Mouse (Mus musculus): ENCODE data around the gene Olfml1. TPM values are rescaled to one million over a fixed set of nuclear protein-coding genes. Genes with fewer than 3 reads are reported as not detected.

The Olfml1 gene
- polyA plus RNA-seq, 1 experiment from 2014 or later: 32.1 TPM

- Histone ChIP-seq H3K9me3 (no peaks in the 10 kb centered on the region), H3K9ac (replicated peaks) (no peak overlapping the region), H3K27me3 (no peaks in the 10 kb centered on the region), H3K36me3 (no peaks in the 10 kb centered on the region), H3K4me1 (replicated peaks) (peaks cover 6% of the 10 kb centered on the region), H3K27ac (no peak overlapping the region), H3K4me3 (replicated peaks) (no peak overlapping the region), H3K4me2 (no peak overlapping the region)
- ATAC-seq (ENCODE audit: insufficient number of reproducible peaks, insufficient read depth, low FRiP score, low TSS enrichment, low read depth): peak; percentile 30; the same call in 1 of the 2 replicates
- 48% methylated on average over 1 of the region's 1 CpGs for WGBS
Observed at GRCm38 (mm10) chr7:107553461-107553860, 13.8 kb upstream of the Olfml1 start.

- 84% methylated on average over 3 of the region's 3 CpGs for WGBS
- Histone ChIP-seq H3K9me3 (no peaks in the 10 kb centered on the region), H3K27ac (no peak overlapping the region), H3K27me3 (no peaks in the 10 kb centered on the region), H3K4me1 (replicated peaks) (peaks cover 6% of the 10 kb centered on the region), H3K4me3 (replicated peaks) (no peak overlapping the region), H3K36me3 (no peaks in the 10 kb centered on the region), H3K9ac (replicated peaks) (no peak overlapping the region), H3K4me2 (no peak overlapping the region)
- no peak for ATAC-seq (ENCODE audit: insufficient number of reproducible peaks, insufficient read depth, low FRiP score, low TSS enrichment, low read depth)
Observed at GRCm38 (mm10) chr7:107555906-107556305, 11.3 kb upstream of the Olfml1 start.

GRCm38 (mm10) chr7:107560675-107561074, 6.6 kb upstream of the Olfml1 start:
- Histone ChIP-seq H3K27ac (no peak overlapping the region), H3K36me3 (no peaks in the 10 kb centered on the region), H3K4me2 (no peak overlapping the region), H3K4me1 (replicated peaks) (no peaks in the 10 kb centered on the region), H3K9me3 (0 out of 2 replicates have a peak, but pooled peaks cover 2% of the 10 kb centered on the region), H3K27me3 (no peaks in the 10 kb centered on the region), H3K9ac (replicated peaks) (no peak overlapping the region), H3K4me3 (replicated peaks) (no peak overlapping the region)
- no peak for ATAC-seq (ENCODE audit: insufficient number of reproducible peaks, insufficient read depth, low FRiP score, low TSS enrichment, low read depth)
- WGBS: 84% methylated on average over 2 of the region's 2 CpGs

- no peak overlapping the region for H3K9ac ChIP-seq (replicated peaks)
- no peak overlapping the region for H3K27ac ChIP-seq
- H3K4me2 ChIP-seq: no peak overlapping the region
- peaks cover 7% of the 10 kb centered on the region for H3K4me1 ChIP-seq (replicated peaks)
- H3K9me3 ChIP-seq: 0 out of 2 replicates have a peak, but pooled peaks cover 3% of the 10 kb centered on the region
- ATAC-seq (ENCODE audit: insufficient number of reproducible peaks, insufficient read depth, low FRiP score, low TSS enrichment, low read depth): no peak
- no peaks in the 10 kb centered on the region for H3K36me3 ChIP-seq
- WGBS: 80% methylated on average over 3 of the region's 3 CpGs
- H3K4me3 ChIP-seq (replicated peaks): no peak overlapping the region
- H3K27me3 ChIP-seq: no peaks in the 10 kb centered on the region
Observed at GRCm38 (mm10) chr7:107561584-107561983, 5.7 kb upstream of the Olfml1 start.

GRCm38 (mm10) chr7:107563727-107564126, 3.5 kb upstream of the Olfml1 start:
- ATAC-seq (ENCODE audit: insufficient number of reproducible peaks, insufficient read depth, low FRiP score, low TSS enrichment, low read depth): no peak
- Histone ChIP-seq H3K9me3 (0 out of 2 replicates have a peak, but pooled peaks cover 3% of the 10 kb centered on the region), H3K36me3 (no peaks in the 10 kb centered on the region), H3K9ac (replicated peaks) (no peak overlapping the region), H3K4me1 (replicated peaks) (peaks cover 11% of the 10 kb centered on the region), H3K4me3 (replicated peaks) (no peak overlapping the region), H3K27me3 (no peaks in the 10 kb centered on the region), H3K4me2 (no peak overlapping the region), H3K27ac (no peak overlapping the region)
- 36% methylated on average over 2 of the region's 2 CpGs for WGBS

- Histone ChIP-seq H3K9me3 (peaks cover 13% of the 10 kb centered on the region; the same call in 1 of the 2 replicates), H3K36me3 (peaks cover 22% of the 10 kb centered on the region), H3K4me1 (replicated peaks) (peaks cover 19% of the 10 kb centered on the region), H3K4me3 (replicated peaks) (peak overlapping the region; percentile 51), H3K9ac (replicated peaks) (peak overlapping the region; percentile 56), H3K27ac (peak overlapping the region; percentile 97), H3K27me3 (no peaks in the 10 kb centered on the region), H3K4me2 (peak overlapping the region; percentile 68)
- 33% methylated on average over 5 of the region's 5 CpGs for WGBS
- peak; percentile 44 for ATAC-seq (ENCODE audit: insufficient number of reproducible peaks, insufficient read depth, low FRiP score, low TSS enrichment, low read depth)
Observed at GRCm38 (mm10) chr7:107567674-107568073, 428 bp downstream of the Olfml1 start.

GRCm38 (mm10) chr7:107568971-107569370, 1.7 kb downstream of the Olfml1 start:
- WGBS: 58% methylated on average over 4 of the region's 4 CpGs
- no peak for ATAC-seq (ENCODE audit: insufficient number of reproducible peaks, insufficient read depth, low FRiP score, low TSS enrichment, low read depth)
- peaks cover 19% of the 10 kb centered on the region for H3K4me1 ChIP-seq (replicated peaks)
- H3K4me2 ChIP-seq: peak overlapping the region; percentile 68
- peaks cover 31% of the 10 kb centered on the region for H3K36me3 ChIP-seq
- H3K9me3 ChIP-seq: peaks cover 13% of the 10 kb centered on the region; the same call in 1 of the 2 replicates
- peak overlapping the region; percentile 50 for H3K9ac ChIP-seq (replicated peaks)
- H3K27ac ChIP-seq: no peak overlapping the region
- H3K4me3 ChIP-seq (replicated peaks): peak overlapping the region; percentile 33
- no peaks in the 10 kb centered on the region for H3K27me3 ChIP-seq

GRCm38 (mm10) chr7:107573856-107574255, 6.6 kb downstream of the Olfml1 start:
- no peak overlapping the region for H3K4me2 ChIP-seq
- ATAC-seq (ENCODE audit: insufficient number of reproducible peaks, insufficient read depth, low FRiP score, low TSS enrichment, low read depth): no peak
- no peaks in the 10 kb centered on the region for H3K27me3 ChIP-seq
- WGBS: 68% methylated on average over 2 of the region's 2 CpGs
- H3K4me3 ChIP-seq (replicated peaks): no peak overlapping the region
- H3K9ac ChIP-seq (replicated peaks): no peak overlapping the region
- no peak overlapping the region for H3K27ac ChIP-seq
- H3K36me3 ChIP-seq: peaks cover 67% of the 10 kb centered on the region
- H3K4me1 ChIP-seq (replicated peaks): peaks cover 7% of the 10 kb centered on the region
- H3K9me3 ChIP-seq: peaks cover 9% of the 10 kb centered on the region; the same call in 1 of the 2 replicates

GRCm38 (mm10) chr7:107574276-107574675, 7.0 kb downstream of the Olfml1 start:
- Histone ChIP-seq H3K27ac (no peak overlapping the region), H3K4me1 (replicated peaks) (peaks cover 3% of the 10 kb centered on the region), H3K4me3 (replicated peaks) (no peak overlapping the region), H3K9me3 (peaks cover 9% of the 10 kb centered on the region; the same call in 1 of the 2 replicates), H3K27me3 (no peaks in the 10 kb centered on the region), H3K9ac (replicated peaks) (no peak overlapping the region), H3K36me3 (peaks cover 70% of the 10 kb centered on the region), H3K4me2 (no peak overlapping the region)
- 85% methylated on average over 3 of the region's 3 CpGs for whole genome bisulfite sequencing
- no peak for ATAC-seq (ENCODE audit: insufficient number of reproducible peaks, insufficient read depth, low FRiP score, low TSS enrichment, low read depth)

- H3K9ac ChIP-seq (replicated peaks): no peak overlapping the region
- H3K27ac ChIP-seq: no peak overlapping the region
- H3K4me2 ChIP-seq: no peak overlapping the region
- H3K36me3 ChIP-seq: peaks cover 34% of the 10 kb centered on the region
- H3K9me3 ChIP-seq: no peaks in the 10 kb centered on the region
- no peak for ATAC-seq (ENCODE audit: insufficient number of reproducible peaks, insufficient read depth, low FRiP score, low TSS enrichment, low read depth)
- H3K27me3 ChIP-seq: no peaks in the 10 kb centered on the region
- 51% methylated on average over 2 of the region's 2 CpGs for WGBS
- H3K4me3 ChIP-seq (replicated peaks): no peak overlapping the region
- peaks cover 18% of the 10 kb centered on the region; the same call in 1 of the 2 replicates for H3K4me1 ChIP-seq (replicated peaks)
Observed at GRCm38 (mm10) chr7:107592641-107593040, 25.4 kb downstream of the Olfml1 start.

GRCm38 (mm10) chr7:107593904-107594303, 26.7 kb downstream of the Olfml1 start:
- WGBS: 34% methylated on average over 7 of the region's 7 CpGs
- Histone ChIP-seq H3K36me3 (peaks cover 34% of the 10 kb centered on the region), H3K27ac (no peak overlapping the region), H3K9me3 (no peaks in the 10 kb centered on the region), H3K4me1 (replicated peaks) (peaks cover 18% of the 10 kb centered on the region; the same call in 1 of the 2 replicates), H3K9ac (replicated peaks) (no peak overlapping the region), H3K4me2 (peak overlapping the region; percentile 94; the same call in 1 of the 2 replicates), H3K27me3 (no peaks in the 10 kb centered on the region), H3K4me3 (replicated peaks) (no peak overlapping the region)
- ATAC-seq (ENCODE audit: insufficient number of reproducible peaks, insufficient read depth, low FRiP score, low TSS enrichment, low read depth): no peak

GRCm38 (mm10) chr7:107594325-107594856, 27.1 kb downstream of the Olfml1 start:
- peak overlapping the region; percentile 54 for H3K9ac ChIP-seq (replicated peaks)
- H3K27me3 ChIP-seq: no peaks in the 10 kb centered on the region
- H3K4me2 ChIP-seq: peak overlapping the region; percentile 94
- H3K4me3 ChIP-seq (replicated peaks): peak overlapping the region; percentile 54
- H3K4me1 ChIP-seq (replicated peaks): peaks cover 18% of the 10 kb centered on the region; the same call in 1 of the 2 replicates
- WGBS: 2% methylated on average over 16 of the region's 16 CpGs
- ATAC-seq (ENCODE audit: insufficient number of reproducible peaks, insufficient read depth, low FRiP score, low TSS enrichment, low read depth): peak; percentile 54; the same call in 1 of the 2 replicates
- H3K36me3 ChIP-seq: peaks cover 34% of the 10 kb centered on the region
- no peak overlapping the region for H3K27ac ChIP-seq
- H3K9me3 ChIP-seq: no peaks in the 10 kb centered on the region

Data from limb, embryonic 12.5 days (tissue).